Mouse (Mus musculus): Measurements from ENCODE around the gene Ccnd3.

The Ccnd3 gene

DNA sequence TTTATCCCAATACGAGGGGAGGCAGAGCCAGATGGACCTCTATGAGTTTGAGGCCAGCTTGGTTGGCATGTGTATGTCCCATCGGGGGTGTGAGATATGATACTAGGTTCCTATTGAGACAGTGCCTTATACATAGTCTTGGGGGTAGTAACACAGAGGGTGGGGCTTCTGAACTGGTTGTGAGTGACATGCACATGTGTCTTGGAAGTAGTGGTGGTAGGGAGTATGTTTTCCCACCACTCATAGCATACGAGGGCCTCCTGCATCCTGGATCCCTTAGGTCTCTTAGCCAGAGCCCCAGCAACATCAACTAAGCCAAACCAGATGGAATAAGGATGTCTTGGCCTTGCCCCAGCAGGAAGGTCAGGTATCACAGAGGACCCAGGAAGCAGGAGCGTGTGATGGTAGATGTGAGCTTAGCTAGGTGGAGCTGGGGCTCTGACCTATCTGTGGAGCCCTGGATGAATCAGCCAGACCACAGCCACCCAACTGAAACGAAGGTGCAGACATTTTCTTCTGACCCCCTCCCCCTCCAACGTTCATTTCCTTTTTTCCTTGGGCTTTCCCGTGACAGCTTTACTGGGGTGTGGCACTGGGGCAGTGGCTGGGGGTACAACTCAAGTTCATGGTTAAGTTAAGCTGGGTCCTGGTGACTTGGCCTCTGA lies 10.5 kb downstream of the Ccnd3 start:
- DNase-seq (ENCODE audit: low spot score), result no peak

DNA sequence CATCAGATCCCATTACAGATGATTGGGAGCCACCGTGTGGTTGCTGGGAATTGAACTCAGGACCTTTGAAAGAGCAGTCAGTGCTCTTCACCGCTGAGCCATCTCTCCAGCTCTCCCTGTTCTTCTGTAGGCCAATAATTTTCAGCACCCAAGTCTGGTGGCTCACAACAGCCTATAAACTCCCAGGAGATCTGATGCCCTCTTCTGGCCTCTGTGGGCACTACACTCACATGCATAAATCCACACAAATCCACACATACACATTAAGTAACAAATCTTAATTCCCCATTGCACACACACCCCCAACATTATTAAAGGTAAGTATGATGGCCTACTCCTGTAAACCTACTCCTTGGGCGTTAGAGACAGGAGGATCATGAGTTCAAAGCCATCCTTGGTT lies 11.4 kb downstream of the Ccnd3 start:
- no peak for DNase-seq (ENCODE audit: low spot score)

DNA sequence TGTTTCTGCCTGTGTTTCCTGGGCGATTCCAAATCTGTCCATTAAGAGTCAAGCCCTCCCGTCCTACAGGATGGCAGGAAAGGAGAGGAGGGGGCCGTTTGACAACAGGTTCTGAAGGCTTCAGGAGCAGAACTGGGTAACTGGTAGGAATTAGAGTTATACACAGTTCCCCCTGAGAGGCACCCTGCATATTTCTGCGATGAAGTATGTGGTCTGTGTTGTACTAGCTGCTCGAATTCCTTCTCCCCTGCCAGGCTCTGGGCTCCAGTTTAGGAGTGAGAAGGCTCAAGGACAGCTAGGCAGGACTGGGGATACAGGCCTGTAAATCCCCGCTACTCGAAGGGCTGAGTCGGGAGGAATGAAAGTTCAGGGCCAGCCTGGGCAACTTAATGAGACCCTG lies 13.4 kb downstream of the Ccnd3 start:
- DNase-seq (ENCODE audit: low spot score), result no peak

DNA sequence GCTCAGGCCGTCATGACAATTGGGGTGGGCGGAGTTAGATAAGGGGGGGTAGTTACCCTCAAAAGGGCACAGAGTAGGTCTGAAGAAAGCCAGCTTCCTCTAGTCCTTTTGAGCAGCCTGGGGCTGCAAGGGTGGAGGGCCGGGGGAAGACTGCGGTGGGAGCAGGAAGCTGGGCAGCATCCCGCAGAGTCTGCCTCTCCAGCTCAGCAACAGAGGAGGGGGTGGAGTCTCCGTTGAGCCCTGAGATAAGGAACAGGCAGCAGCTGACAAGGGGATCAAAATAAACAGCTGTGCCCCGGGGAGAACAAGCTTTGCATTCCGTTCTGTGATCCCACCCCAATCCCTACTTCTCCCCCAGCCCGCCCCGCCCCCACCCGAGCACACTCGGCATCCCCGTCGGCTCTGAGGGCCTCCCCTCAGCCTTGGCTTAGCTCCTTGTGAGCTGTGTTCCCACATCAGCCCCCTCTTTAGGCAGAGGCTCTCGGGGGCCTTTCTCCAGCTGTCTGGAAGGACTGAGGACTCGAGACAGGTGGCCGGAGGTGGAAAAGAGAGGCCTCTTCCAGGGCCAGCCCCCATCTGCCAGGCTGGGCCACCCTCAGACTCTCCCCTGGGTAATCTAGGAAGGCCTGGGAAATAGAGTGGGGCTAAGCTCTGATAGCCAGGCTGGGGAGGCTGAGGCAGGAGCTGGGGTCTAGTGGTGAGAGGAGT lies 16.9 kb downstream of the Ccnd3 start:
- peak; percentile 69 for DNase-seq (ENCODE audit: low spot score)

GRCm38 (mm10) chr17:47522536-47522935 lies 17.7 kb downstream of the Ccnd3 start:
- DNase-seq (ENCODE audit: low spot score), result no peak

DNA sequence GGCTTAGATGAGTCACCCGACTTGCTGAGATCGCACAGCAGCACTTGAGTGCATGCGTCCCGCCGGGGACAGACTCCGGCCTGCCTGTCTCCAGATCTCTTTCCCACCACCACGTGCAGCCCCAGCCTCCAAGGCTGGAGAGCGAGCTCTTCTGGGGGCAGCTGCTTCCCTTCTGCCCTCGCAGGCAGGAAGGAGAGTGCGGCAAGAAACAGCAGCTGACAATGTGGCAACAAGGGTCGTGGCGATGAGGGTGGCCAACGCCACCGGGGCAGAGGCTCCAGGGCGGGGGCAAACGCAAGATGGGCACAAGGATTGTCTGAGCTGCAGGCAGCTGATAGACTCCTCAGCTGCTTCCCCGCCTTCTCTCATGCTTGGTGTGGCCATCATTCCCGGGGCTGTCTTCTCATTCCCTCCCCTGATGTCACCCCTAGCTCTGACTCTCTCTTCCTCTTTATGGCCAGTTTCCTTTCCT lies 18.4 kb downstream of the Ccnd3 start:
- DNase-seq (ENCODE audit: low spot score), result no peak

GRCm38 (mm10) chr17:47524055-47524454 lies 19.2 kb downstream of the Ccnd3 start:
- DNase-seq (ENCODE audit: low spot score), result no peak

GRCm38 (mm10) chr17:47524991-47525390 lies 20.1 kb downstream of the Ccnd3 start:
- no peak for DNase-seq (ENCODE audit: low spot score)

DNA sequence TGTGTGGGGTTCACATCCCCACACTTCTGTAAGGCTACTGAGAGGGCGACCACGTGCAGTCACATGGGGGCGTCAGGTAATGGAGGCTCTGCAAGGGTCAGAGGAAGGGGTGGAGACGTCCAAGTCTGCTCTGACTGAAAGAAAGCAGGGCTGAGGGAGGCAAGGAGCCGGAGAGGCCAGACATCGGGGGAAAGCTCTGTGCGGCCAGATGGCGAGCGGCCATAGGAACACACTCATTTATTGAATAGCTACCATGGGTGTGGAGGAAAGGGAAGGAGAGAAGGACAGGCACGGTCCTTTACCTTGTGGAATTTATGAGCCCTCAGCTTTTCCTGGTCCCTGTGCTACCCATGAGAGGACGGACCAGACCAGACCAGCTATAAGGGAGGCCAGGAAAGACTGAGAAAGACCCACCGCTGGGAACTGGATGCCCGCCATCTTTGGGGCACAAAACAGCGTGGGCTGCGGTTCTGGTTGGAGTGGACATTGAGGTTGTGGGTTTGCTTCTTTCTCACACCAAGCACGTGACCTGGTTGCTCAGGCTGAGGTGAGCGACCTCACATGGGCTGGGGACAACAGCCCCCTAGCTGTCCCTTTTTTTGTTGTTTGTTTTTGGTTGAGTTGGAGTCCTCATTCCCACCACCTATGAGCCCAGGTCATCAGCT lies 22.1 kb downstream of the Ccnd3 start:
- DNase-seq (ENCODE audit: low spot score), result no peak

DNA sequence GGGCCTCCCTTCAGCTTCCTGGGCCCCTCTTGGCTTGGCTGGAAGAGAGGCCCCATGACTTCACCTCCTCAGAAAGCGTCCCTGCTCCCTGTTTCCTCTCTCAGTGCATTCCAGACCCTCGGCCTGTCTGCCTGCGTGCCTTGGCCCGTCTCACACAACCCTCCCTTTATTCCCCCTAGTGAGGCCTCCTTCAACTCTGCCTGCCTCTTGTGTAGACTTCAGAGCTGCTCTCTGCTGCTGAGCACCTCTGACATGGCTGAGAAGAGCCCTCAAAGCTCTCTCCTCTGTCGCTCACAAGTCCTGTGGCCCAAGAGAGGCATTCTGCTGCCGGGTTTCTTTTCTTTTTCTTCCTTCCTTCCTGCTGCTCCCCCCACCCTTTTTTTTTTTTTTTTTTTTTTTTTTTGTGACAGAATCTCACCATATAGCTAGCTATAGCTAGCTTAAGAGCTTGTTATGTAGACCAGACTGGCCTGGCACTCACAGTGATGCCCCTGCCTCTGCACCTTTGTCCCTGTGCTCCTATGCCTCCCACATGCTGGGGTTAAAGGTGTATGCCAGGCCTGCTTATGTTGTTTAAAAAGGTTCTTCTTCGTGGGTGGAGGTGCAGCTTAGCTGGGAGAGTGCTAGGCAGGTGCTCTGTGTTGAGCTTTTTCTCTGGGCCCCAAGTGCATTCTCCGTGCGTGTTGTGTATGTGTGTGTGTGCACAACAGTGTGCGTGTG lies 22.9 kb downstream of the Ccnd3 start:
- no peak for DNase-seq (ENCODE audit: low spot score)

- DNase-seq (ENCODE audit: low spot score), result no peak
Observed at GRCm38 (mm10) chr17:47528919-47529318, 24.1 kb downstream of the Ccnd3 start.

- DNase-seq (ENCODE audit: low spot score), result no peak
Observed at GRCm38 (mm10) chr17:47529595-47529994, 24.7 kb downstream of the Ccnd3 start.

DNA sequence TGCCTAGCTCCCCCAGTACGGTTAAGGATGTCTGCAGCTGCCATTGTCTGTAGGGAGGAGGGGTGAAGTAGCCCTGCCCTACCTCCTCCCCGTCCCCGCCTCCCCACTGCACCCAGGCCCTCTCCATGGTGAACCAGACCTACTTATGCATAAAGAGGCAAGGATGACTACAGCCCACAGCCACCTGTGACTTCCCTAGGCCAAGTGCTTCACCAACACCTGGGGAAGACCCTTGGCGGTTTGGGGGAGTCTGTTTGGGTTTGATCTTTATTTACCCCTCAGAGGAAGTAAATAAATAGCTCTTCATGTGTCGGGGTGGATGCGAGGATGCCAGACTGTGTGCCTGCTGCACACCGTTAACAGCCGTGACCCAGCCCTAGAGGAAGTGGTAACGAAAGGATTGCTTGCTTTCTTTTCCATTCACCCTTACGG lies 26.6 kb downstream of the Ccnd3 start:
- DNase-seq (ENCODE audit: low spot score), result no peak

DNA sequence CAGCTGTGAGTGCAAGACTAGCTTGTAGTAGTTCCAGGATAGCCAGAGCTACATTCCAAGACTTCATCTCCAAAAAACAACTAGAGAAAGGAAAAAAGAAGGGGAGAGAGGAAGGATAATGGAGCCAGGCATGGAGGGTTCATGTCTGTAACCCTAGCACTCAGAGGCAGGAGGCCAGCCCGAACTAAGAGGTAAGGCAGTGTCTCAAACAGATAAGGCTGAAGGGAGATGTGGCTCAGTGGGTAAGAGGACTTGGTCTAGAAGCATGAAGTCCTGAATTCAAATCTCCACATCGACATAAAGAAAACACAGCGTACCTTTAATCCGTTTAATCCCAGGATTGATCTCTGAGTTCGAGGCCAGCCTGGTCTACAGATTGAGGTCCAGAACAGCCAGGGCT lies 27.5 kb downstream of the Ccnd3 start:
- no peak for DNase-seq (ENCODE audit: low spot score)

GRCm38 (mm10) chr17:47533691-47534090 lies 28.8 kb downstream of the Ccnd3 start:
- no peak for DNase-seq (ENCODE audit: low spot score)

DNA sequence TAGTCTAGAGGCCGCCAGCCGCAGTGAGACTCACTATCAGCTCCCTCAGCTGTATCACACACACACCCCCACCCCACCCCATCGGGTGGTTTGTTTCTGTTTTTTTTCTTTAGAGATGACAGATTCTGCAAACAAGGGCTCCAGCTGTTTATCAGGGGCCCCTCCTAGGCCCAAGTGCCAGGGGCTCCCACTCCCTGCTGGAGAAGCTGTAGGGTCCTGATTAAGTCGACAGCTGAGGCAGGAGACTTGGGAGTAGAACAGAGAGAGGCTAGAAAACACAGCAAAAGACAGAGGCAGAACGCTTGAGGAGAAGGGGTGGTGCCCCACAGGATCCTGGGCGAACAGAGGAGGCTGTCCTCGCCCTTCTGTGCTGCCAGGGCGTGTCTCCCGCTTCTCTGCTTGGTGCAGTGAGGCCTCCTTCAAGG lies 31.0 kb downstream of the Ccnd3 start:
- DNase-seq (ENCODE audit: low spot score), result no peak

- DNase-seq (ENCODE audit: low spot score), result no peak
Observed at GRCm38 (mm10) chr17:47538049-47538448, 33.2 kb downstream of the Ccnd3 start.

DNA sequence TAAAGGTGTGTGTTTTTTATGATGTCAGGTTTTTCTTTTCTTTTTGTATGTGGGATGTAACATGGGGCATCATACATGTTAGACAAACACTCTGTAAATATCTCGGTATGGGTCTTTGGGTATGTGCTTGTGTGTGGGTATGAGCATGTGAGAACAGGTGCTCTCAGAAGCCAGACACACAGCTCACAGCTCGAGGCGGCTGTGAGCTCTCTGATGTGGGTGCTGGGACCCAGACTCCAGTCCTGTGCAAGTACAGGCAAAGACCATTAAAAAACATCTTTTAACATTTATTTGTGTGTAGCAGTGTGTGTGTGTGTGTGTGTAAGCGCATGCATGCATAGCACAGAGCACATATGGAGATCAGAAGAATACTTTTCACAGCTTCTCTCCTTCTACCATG lies 34.3 kb downstream of the Ccnd3 start:
- no peak for DNase-seq (ENCODE audit: low spot score)

GRCm38 (mm10) chr17:47542061-47542460 lies 37.2 kb downstream of the Ccnd3 start:
- DNase-seq (ENCODE audit: low spot score), result no peak

- no peak for DNase-seq (ENCODE audit: low spot score)
Observed at GRCm38 (mm10) chr17:47543051-47543650, 38.3 kb downstream of the Ccnd3 start.

GRCm38 (mm10) chr17:47545154-47545553 lies 40.3 kb downstream of the Ccnd3 start:
- DNase-seq (ENCODE audit: low spot score), result no peak

DNA sequence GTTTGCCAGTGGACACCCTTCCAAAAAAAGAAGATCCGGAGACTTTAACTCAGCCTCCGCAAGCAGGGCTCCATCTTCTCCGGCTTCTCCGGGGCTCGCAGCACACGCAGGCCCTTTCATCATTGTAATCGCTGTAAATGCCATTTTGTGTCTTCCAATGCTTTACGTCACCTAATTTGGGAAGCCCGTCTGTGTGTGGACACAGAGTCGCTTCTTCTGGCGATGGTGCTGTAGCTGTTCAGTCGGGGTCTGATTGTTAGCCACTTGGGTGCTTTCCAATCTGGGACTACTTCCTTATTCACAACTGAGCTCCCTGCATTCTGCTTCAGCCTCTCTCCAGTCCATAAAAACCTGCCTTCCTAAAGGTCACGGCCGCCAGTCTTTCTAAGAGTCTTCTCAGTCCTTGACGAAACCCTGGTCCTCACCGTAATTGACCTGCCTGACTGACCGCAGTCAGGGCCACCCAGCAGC lies 41.0 kb downstream of the Ccnd3 start:
- DNase-seq (ENCODE audit: low spot score), result no peak

All from ovary, adult 18-20 months (tissue).